Mouse (Mus musculus) intestine, postnatal 0 days (tissue): ENCODE data around the gene Rps6ka1. TPM values are rescaled to one million over a fixed set of nuclear protein-coding genes. Genes with fewer than 3 reads are reported as not detected.

Experiments used
- ATAC-seq: fragments of 200-750 bp; cut with Nextera tagmentation; 2 replicates; pipeline ENCODE4 v1.8.0; 2017; ENCODE audit warnings: mild to moderate bottlenecking, moderate TSS enrichment, moderate library complexity
- H3K27ac ChIP-seq: fragments of 300-500 bp; sonication (generic); 2 replicates; pipeline ENCODE4 v1.5.1; 2014; ENCODE audit warnings: mild to moderate bottlenecking, low read depth, low read length, moderate library complexity
- H3K27me3 ChIP-seq: fragments of 300-500 bp; sonication (generic); replicated peaks from 2 replicates; pipeline ENCODE4 v1.6.1; 2014; ENCODE audit warnings: low read length, mixed read lengths; ENCODE audit not compliant: control insufficient read depth, insufficient read depth
- H3K36me3 ChIP-seq: fragments of 300-500 bp; sonication (generic); 2 replicates; pipeline ENCODE4 v1.6.1; 2014; ENCODE audit warnings: mild to moderate bottlenecking, moderate library complexity; ENCODE audit not compliant: control insufficient read depth, insufficient read depth
- H3K4me1 ChIP-seq: fragments of 300-500 bp; sonication (generic); replicated peaks from 2 replicates; pipeline ENCODE4 v1.6.1; 2014; ENCODE audit warnings: antibody characterized with exemption, low read length, mixed read lengths; ENCODE audit not compliant: control insufficient read depth, insufficient read depth
- H3K4me2 ChIP-seq: fragments of 300-500 bp; sonication (generic); replicated peaks from 2 replicates; pipeline ENCODE4 v1.6.1; 2014; ENCODE audit warnings: low read depth, mild to moderate bottlenecking, moderate library complexity
- H3K4me3 ChIP-seq: fragments of 300-500 bp; sonication (generic); 2 replicates; pipeline ENCODE4 v1.5.1; 2014; ENCODE audit warnings: low read depth, low read length
- H3K9ac ChIP-seq: fragments of 300-500 bp; sonication (generic); 2 replicates; pipeline ENCODE4 v1.6.1; 2014; ENCODE audit warnings: mild to moderate bottlenecking, low read depth, low read length
- H3K9me3 ChIP-seq: fragments of 300-500 bp; sonication (generic); 2 replicates; pipeline ENCODE4 v1.6.1; 2016; ENCODE audit warnings: mixed run types; ENCODE audit not compliant: control insufficient read depth
- CTCF ChIP-seq: sonication (generic); IDR thresholded peaks from 2 replicates; pipeline ENCODE4 v1.5.1; 2016; ENCODE audit warnings: low read depth, mild to moderate bottlenecking, control low read depth, antibody characterized with exemption, moderate library complexity
- WGBS: fragments of 180-500 bp; shearing (Covaris S2); extraction: QIAGEN DNeasy Blood & Tissue Kit; methylation state at CpG from one replicate; pipeline ENCODE4 v1.1.7; 2014; 5-methylcytosine and 5-hydroxymethylcytosine counted together
- polyA plus RNA-seq: library from polyadenylated mRNA; unstranded; fragments of >200 nt; fragmentation: Nextera tagmentation; extraction: Ambion mirVana; gene quantifications from 2 replicates; pipeline ENCODE4 v1.2.1, GENCODE M21; 2015

Gene Rps6ka1
- polyA plus RNA-seq: 86.2 and 88.8 TPM in 2 replicates

GRCm38 (mm10) chr4:133887672-133888453, at the start of gene Rps6ka1:
Rps6ka1 (minus strand) TSS chr4:133887797.
- peak within 1 kb of the TSS; percentile 94 for H3K9ac ChIP-seq
- H3K4me3 ChIP-seq: peak within 1 kb of the TSS; percentile 88
- no peaks in the 10 kb centered on the region for H3K9me3 ChIP-seq
- peaks cover 12% of the 10 kb centered on the region; the same call in 1 of the 2 replicates for H3K4me1 ChIP-seq
- H3K27ac ChIP-seq: peak within 1 kb of the TSS; percentile 98
- H3K36me3 ChIP-seq: no peaks in the 10 kb centered on the region; the same call in 1 of the 2 replicates
- H3K4me2 ChIP-seq: peak within 1 kb of the TSS; percentile 96
- under 1% methylated on average over 53 of the region's 61 CpGs for WGBS
- TF ChIP-seq CTCF: peak; percentile 78
- H3K27me3 ChIP-seq: no peaks in the 10 kb centered on the region
- ATAC-seq: peak; percentile 69

- Histone ChIP-seq H3K27me3 (no peaks in the 10 kb centered on the region), H3K4me3 (no peak overlapping the region), H3K27ac (no peak overlapping the region), H3K9me3 (no peaks in the 10 kb centered on the region), H3K36me3 (no peaks in the 10 kb centered on the region), H3K4me1 (no peaks in the 10 kb centered on the region), H3K4me2 (no peak overlapping the region), H3K9ac (no peak overlapping the region)
- WGBS: 78% methylated on average over 3 of the region's 3 CpGs
- ATAC-seq: no peak
- no peak for TF ChIP-seq CTCF
These were observed 44.2 kb upstream of the Rps6ka1 start for GRCm38 (mm10) chr4:133931785-133932184.

- ATAC-seq: no peak
- Histone ChIP-seq H3K36me3 (no peaks in the 10 kb centered on the region), H3K27me3 (no peaks in the 10 kb centered on the region), H3K9me3 (no peaks in the 10 kb centered on the region), H3K27ac (no peak overlapping the region), H3K4me1 (no peaks in the 10 kb centered on the region), H3K9ac (no peak overlapping the region), H3K4me2 (no peak overlapping the region), H3K4me3 (no peak overlapping the region)
- WGBS: 20% methylated on average over 10 of the region's 10 CpGs
- peak; percentile 66 for TF ChIP-seq CTCF
These were observed 43.8 kb upstream of the Rps6ka1 start for GRCm38 (mm10) chr4:133931349-133931748.

GRCm38 (mm10) chr4:133929278-133929670, 41.7 kb upstream of the Rps6ka1 start:
- Histone ChIP-seq H3K9me3 (no peaks in the 10 kb centered on the region), H3K4me2 (0 out of 2 replicates have a peak overlapping the region, but pooled peaks have one; percentile 10), H3K9ac (no peak overlapping the region), H3K4me1 (no peaks in the 10 kb centered on the region), H3K27me3 (no peaks in the 10 kb centered on the region), H3K27ac (no peak overlapping the region), H3K36me3 (no peaks in the 10 kb centered on the region), H3K4me3 (no peak overlapping the region)
- no peak for ATAC-seq
- WGBS: 13% methylated on average over 7 of the region's 7 CpGs
- no peak for TF ChIP-seq CTCF

GRCm38 (mm10) chr4:133928576-133929277, 41.1 kb upstream of the Rps6ka1 start:
- Histone ChIP-seq H3K9ac (no peak overlapping the region), H3K36me3 (no peaks in the 10 kb centered on the region), H3K4me3 (no peak overlapping the region), H3K4me2 (0 out of 2 replicates have a peak overlapping the region, but pooled peaks have one; percentile 10), H3K4me1 (no peaks in the 10 kb centered on the region), H3K27ac (no peak overlapping the region), H3K9me3 (no peaks in the 10 kb centered on the region), H3K27me3 (no peaks in the 10 kb centered on the region)
- WGBS: 36% methylated on average over 15 of the region's 15 CpGs
- no peak for TF ChIP-seq CTCF
- no peak for ATAC-seq

- H3K27ac ChIP-seq: no peak overlapping the region
- H3K9ac ChIP-seq: no peak overlapping the region
- no peaks in the 10 kb centered on the region for H3K27me3 ChIP-seq
- no peak overlapping the region for H3K4me3 ChIP-seq
- H3K4me1 ChIP-seq: no peaks in the 10 kb centered on the region
- H3K9me3 ChIP-seq: no peaks in the 10 kb centered on the region
- ATAC-seq: no peak
- H3K36me3 ChIP-seq: no peaks in the 10 kb centered on the region
- WGBS: 61% methylated on average over 4 of the region's 4 CpGs
- TF ChIP-seq CTCF: no peak
- H3K4me2 ChIP-seq: no peak overlapping the region
These were observed 37.6 kb upstream of the Rps6ka1 start for GRCm38 (mm10) chr4:133925204-133925603.
